Mouse (Mus musculus) embryonic facial prominence, embryonic 11.5 days (tissue): Measurements from ENCODE around the gene Tjp2. TPM values are rescaled to one million over a fixed set of nuclear protein-coding genes. Genes with fewer than 3 reads are reported as not detected.

Experiments
- ATAC-seq: fragments of 200-750 bp; cut with Nextera tagmentation; replicated peaks from 2 replicates; pipeline ENCODE4 v1.8.0; 2017; ENCODE audit warnings: low read depth; ENCODE audit not compliant: insufficient number of reproducible peaks, low FRiP score, low TSS enrichment
- DNase-seq: peaks from one replicate; pipeline ENCODE4 v3.0.0-alpha.2; 2015; ENCODE audit warnings: low spot score
- H3K27ac ChIP-seq: fragments of 300-500 bp; sonication (generic); replicated peaks from 2 replicates; pipeline ENCODE4 v1.5.1; 2014; ENCODE audit warnings: mild to moderate bottlenecking, low read depth, low read length, control low read depth
- H3K27me3 ChIP-seq: fragments of 300-500 bp; sonication (generic); 2 replicates; pipeline ENCODE4 v1.6.1; 2014; ENCODE audit warnings: mild to moderate bottlenecking, low read length, moderate library complexity, mixed read lengths; ENCODE audit not compliant: control insufficient read depth, insufficient read depth
- H3K36me3 ChIP-seq: fragments of 300-500 bp; sonication (generic); replicated peaks from 2 replicates; pipeline ENCODE4 v1.6.1; 2014; ENCODE audit warnings: low read depth, mild to moderate bottlenecking, low read length, moderate library complexity, mixed read lengths; ENCODE audit not compliant: control insufficient read depth, insufficient read depth
- H3K4me1 ChIP-seq: fragments of 300-500 bp; sonication (generic); 2 replicates; pipeline ENCODE4 v1.6.1; 2014; ENCODE audit warnings: low read length, mixed read lengths; ENCODE audit not compliant: control insufficient read depth, insufficient read depth
- H3K4me2 ChIP-seq: fragments of 300-500 bp; sonication (generic); 2 replicates; pipeline ENCODE4 v1.6.1; 2014; ENCODE audit warnings: low read depth, mild to moderate bottlenecking, control low read depth, low read length, moderate library complexity
- H3K4me3 ChIP-seq: fragments of 300-500 bp; sonication (generic); 2 replicates; pipeline ENCODE4 v1.5.1; 2014; ENCODE audit warnings: low read depth, low read length, control low read depth
- H3K9ac ChIP-seq: fragments of 300-500 bp; sonication (generic); replicated peaks from 2 replicates; pipeline ENCODE4 v1.6.1; 2014; ENCODE audit warnings: mild to moderate bottlenecking, control low read depth, low read length
- H3K9me3 ChIP-seq: fragments of 300-500 bp; sonication (generic); replicated peaks from 2 replicates; pipeline ENCODE4 v1.6.1; 2016; ENCODE audit warnings: mild to moderate bottlenecking, low read length, inconsistent platforms, mixed read lengths; ENCODE audit not compliant: control insufficient read depth
- WGBS: fragments of 180-500 bp; shearing (Covaris S2); extraction: QIAGEN DNeasy Blood & Tissue Kit; methylation state at CpG from one replicate; pipeline ENCODE4 v1.1.7; 2014; 5-methylcytosine and 5-hydroxymethylcytosine counted together
- polyA plus RNA-seq: library from polyadenylated mRNA; unstranded; fragments of >200 nt; fragmentation: Nextera tagmentation; extraction: Ambion mirVana; gene quantifications from 2 replicates; pipeline ENCODE4 v1.2.1, GENCODE M21; 2014

Gene Tjp2
- polyA plus RNA-seq, result 22.4 and 24.5 TPM in 2 replicates

- no peak within 1 kb of the TSS for H3K27ac ChIP-seq
- under 1% methylated on average over 59 of the region's 59 CpGs for WGBS
These were observed at the start of gene Tjp2 for GRCm38 (mm10) chr19:24224500-24225304. TSS of gene Tjp2 (minus strand) at chr19:24225030.

GRCm38 (mm10) chr19:24274281-24274680 is 49.5 kb upstream of the Tjp2 start:
- Histone ChIP-seq H3K27ac (no peak overlapping the region), H3K4me3 (no peak overlapping the region), H3K27me3 (no peaks in the 10 kb centered on the region), H3K4me2 (no peak overlapping the region), H3K9me3 (no peaks in the 10 kb centered on the region), H3K4me1 (no peaks in the 10 kb centered on the region), H3K36me3 (no peaks in the 10 kb centered on the region; the same call in 1 of the 2 replicates), H3K9ac (no peak overlapping the region)
- ATAC-seq (no peak), DNase-seq (no peak)
- WGBS, result 80% methylated on average over 3 of the region's 3 CpGs

More at GRCm38 (mm10) chr19:24224500-24225304, at the start of gene Tjp2:
- Histone ChIP-seq H3K36me3 (no peaks in the 10 kb centered on the region), H3K9me3 (no peaks in the 10 kb centered on the region), H3K4me3 (peak within 1 kb of the TSS; percentile 38), H3K27me3 (peaks cover 11% of the 10 kb centered on the region), H3K4me1 (no peaks in the 10 kb centered on the region), H3K4me2 (peak within 1 kb of the TSS; percentile 86), H3K9ac (peak within 1 kb of the TSS; percentile 29)
- ATAC-seq, result peak; percentile 71
- DNase-seq, result peak; percentile 52

DNA sequence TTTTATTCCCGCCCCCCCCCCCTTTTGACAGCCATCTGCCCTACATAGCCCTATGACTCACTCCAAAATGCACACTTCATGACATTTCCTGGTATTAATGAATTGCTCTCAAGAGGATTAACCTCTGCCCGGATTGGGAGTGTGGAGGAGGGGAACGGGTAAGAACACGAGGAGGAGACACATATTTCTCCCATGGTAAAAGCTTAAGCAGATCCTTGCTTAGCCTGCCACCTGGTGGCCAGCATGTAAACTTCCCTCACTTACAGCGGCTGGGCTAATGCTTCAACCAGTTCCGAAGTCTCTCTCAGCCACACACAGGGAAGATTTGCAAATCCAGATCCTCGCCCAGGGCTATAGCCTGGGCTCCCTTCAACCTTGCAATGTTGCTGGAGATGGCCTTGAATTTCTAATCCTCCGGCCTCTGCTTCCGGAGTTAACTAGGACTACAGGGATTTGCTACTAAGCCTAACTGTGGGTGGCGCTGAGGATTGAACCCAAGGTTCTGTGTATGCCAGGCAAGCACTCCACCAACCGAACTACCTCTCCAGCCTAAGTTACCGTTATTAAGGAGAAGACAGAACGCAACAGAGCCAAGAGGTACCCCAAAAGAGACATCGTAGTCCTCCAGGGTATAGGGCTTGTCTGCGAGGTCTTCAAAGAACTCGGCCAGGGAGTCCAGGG is 47.1 kb upstream of the Tjp2 start:
- no peak overlapping the region for H3K27ac ChIP-seq
- no peak overlapping the region for H3K4me3 ChIP-seq
- no peaks in the 10 kb centered on the region for H3K4me1 ChIP-seq
- 39% methylated on average over 16 of the region's 16 CpGs for WGBS
- H3K4me2 ChIP-seq, result no peak overlapping the region
- H3K9ac ChIP-seq, result no peak overlapping the region
- no peaks in the 10 kb centered on the region; the same call in 1 of the 2 replicates for H3K36me3 ChIP-seq
- no peaks in the 10 kb centered on the region for H3K27me3 ChIP-seq
- peak; percentile 83 for ATAC-seq
- no peaks in the 10 kb centered on the region for H3K9me3 ChIP-seq
- peak; percentile 88 for DNase-seq

DNA sequence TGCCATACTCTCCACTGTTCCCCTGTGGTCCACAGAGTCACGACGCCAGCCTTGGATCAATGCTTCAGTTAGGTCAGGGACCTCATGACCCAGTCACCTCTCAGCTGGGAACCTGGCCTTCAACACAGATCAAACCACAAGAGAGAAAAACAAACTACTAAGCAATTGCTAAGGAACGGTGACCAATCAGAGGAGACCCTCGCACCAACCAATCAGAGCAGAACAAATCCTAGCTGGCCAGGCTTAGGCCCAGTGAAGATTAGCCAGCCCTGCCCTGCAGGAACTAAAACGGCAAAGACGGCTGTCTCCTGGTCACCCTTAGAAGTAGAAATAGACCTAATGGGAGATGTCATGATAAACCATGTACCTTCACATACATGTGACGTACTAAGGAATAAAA is 46.5 kb upstream of the Tjp2 start:
- WGBS, result 43% methylated on average over 7 of the region's 7 CpGs
- peak; percentile 16; the same call in 1 of the 2 replicates for ATAC-seq
- peak; percentile 21 for DNase-seq
- Histone ChIP-seq H3K36me3 (no peaks in the 10 kb centered on the region; the same call in 1 of the 2 replicates), H3K9ac (no peak overlapping the region), H3K27ac (no peak overlapping the region), H3K4me1 (no peaks in the 10 kb centered on the region), H3K4me3 (no peak overlapping the region), H3K27me3 (no peaks in the 10 kb centered on the region), H3K4me2 (no peak overlapping the region; the same call in 1 of the 2 replicates), H3K9me3 (no peaks in the 10 kb centered on the region)

- 69% methylated on average over 4 of the region's 4 CpGs for WGBS
- Histone ChIP-seq H3K36me3 (no peaks in the 10 kb centered on the region; the same call in 1 of the 2 replicates), H3K27ac (no peak overlapping the region), H3K4me1 (no peaks in the 10 kb centered on the region), H3K4me3 (no peak overlapping the region), H3K4me2 (no peak overlapping the region), H3K27me3 (no peaks in the 10 kb centered on the region), H3K9me3 (no peaks in the 10 kb centered on the region), H3K9ac (no peak overlapping the region)
- ATAC-seq, result no peak
- peak; percentile 18 for DNase-seq
These were observed 43.7 kb upstream of the Tjp2 start for GRCm38 (mm10) chr19:24268531-24268930.

DNA sequence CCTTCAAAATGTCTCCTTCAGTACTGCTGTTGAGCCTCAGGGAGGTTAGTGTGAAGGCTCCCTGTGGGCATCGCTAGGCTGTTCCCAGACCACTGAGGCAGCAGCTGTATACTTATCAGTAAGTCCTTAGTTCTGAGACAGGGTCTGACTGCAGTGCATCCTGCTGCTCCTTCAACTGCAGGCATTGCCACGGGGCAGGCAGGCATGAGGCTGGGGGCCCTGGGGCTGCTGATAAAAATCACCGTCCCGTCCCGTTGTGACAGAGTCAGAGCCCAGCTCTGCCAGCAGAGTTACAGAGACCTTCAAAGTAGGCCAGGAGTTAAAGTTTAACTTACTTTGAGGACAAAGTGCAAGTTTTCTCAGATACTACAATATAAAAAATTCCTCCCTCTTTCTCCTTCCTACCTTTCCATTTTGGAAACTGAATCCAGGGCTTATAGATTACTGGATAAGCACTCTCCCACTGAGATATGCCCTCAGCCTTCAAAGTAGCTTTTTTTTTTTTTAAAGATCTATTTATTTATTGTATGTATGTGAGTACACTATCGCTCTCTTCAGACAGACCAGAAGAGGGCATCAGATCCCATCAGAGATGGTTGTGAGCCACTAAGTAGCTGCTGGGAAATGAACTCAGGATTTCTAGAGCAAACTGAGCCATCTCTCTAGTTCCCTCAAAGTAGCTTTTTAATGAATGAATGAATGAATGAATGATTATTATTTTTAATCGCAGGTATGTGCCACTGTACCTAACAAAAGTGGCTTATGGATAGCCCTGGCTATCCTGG is 41.4 kb upstream of the Tjp2 start:
- WGBS, result 86% methylated on average over 7 of the region's 7 CpGs
- Histone ChIP-seq H3K4me2 (no peak overlapping the region), H3K27me3 (no peaks in the 10 kb centered on the region), H3K36me3 (no peaks in the 10 kb centered on the region; the same call in 1 of the 2 replicates), H3K9me3 (no peaks in the 10 kb centered on the region), H3K27ac (no peak overlapping the region), H3K9ac (no peak overlapping the region), H3K4me3 (no peak overlapping the region), H3K4me1 (no peaks in the 10 kb centered on the region)
- no peak for ATAC-seq
- no peak for DNase-seq

- Histone ChIP-seq H3K4me1 (no peaks in the 10 kb centered on the region), H3K9me3 (no peaks in the 10 kb centered on the region), H3K9ac (no peak overlapping the region), H3K27me3 (no peaks in the 10 kb centered on the region), H3K4me3 (no peak overlapping the region), H3K36me3 (no peaks in the 10 kb centered on the region), H3K27ac (no peak overlapping the region), H3K4me2 (no peak overlapping the region)
- WGBS, result 44% methylated on average over 7 of the region's 7 CpGs
- DNase-seq (peak; percentile 86), ATAC-seq (peak; percentile 72)
These were observed 40.2 kb upstream of the Tjp2 start for GRCm38 (mm10) chr19:24264991-24265390.
